Mouse (Mus musculus) ovary, postnatal 14 days (tissue): ENCODE data around the gene Cenpw.
A peak's percentile ranks its signal among the peaks of the same experiment; 100 is the strongest.

Source experiments
- DNase-seq: peaks from one replicate; pipeline ENCODE4 v3.0.0; 2022; ENCODE audit warnings: low spot score

Cenpw gene

DNA sequence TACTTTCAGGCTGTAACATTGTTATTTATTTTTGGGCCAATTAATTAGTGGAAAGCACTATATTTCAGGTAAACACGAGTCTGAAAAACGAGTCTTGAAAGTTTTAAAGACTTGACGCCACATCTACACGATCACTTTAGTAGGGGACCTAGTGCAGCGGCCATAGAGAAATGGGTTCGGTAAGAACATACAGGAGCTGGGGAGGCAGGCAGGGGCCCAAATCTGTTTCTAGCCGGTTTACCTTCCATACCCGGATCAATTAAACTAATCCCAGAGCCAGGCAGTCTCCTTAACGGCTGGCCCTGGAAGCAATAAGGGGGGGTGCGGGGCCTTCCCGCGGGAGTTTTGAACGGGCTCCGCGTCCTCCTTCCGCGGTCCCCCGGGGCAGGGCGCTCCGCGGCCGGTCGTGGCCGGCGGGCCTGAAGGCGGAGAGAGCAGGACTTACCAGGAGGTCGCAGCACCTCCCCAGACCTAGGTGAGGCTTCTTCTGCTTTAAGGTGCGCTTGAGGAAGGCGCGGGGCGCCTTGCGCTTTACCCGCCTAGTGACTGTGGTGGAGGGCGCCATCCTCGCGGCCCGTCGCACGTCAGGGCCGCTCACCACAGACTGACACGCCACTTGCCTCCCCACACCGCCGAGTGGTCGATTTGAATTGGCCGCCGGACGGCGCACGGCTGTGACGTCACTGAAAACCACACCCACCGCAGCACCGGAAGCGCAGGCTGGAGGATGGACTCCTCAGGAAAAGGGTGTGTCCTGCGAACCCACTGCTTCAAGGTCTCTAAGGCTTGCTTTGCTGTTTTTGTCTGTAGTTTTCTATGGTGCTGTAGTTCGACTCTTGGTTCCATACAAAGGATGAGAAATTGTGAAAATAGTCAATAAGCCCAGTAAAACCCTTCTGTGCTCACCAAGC, at the start of gene Cenpw:
TSS of gene Cenpw (minus strand) at position 645 of the 911 bp plus-strand sequence.
- peak; percentile 91 for DNase-seq

DNA sequence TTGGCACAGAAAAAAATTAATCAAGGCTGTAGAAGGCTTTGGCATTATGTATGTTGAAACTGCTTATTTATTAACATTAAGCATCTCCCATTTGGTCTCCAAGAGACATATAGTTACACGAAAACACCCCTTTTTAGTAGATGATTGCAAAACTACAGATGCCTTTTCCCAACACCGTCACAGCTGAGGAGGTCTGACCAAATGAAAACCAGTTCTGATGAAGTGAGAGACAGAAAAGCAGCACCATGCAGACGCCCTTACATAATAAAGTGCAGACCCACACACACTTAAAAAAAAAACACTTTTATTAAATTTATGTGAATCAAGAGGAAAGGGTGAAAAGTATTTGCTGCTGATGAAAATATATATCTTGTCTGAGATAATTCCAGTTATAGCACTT, 49.3 kb upstream of the Cenpw start:
- no peak for DNase-seq

DNA sequence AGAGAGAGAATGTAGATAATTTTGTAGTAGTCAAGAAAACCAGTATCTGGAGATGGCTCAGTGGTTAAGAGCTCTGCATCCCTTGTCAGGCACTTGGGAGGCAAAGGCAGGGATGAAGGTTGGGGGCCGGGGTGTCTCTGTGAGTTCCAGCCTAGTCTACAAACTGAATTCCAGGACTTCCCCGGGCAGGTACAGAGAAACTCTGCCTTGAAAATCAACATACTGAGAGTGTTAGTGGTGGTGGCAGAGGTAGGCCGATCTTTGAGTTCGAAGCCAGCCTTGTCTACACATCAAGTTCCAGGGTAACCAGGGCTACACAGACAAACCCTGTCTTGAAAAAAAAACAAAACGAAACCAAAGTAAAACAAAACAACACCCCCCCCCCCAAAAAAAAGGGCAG, 859 bp downstream of the Cenpw start:
- DNase-seq: no peak

DNA sequence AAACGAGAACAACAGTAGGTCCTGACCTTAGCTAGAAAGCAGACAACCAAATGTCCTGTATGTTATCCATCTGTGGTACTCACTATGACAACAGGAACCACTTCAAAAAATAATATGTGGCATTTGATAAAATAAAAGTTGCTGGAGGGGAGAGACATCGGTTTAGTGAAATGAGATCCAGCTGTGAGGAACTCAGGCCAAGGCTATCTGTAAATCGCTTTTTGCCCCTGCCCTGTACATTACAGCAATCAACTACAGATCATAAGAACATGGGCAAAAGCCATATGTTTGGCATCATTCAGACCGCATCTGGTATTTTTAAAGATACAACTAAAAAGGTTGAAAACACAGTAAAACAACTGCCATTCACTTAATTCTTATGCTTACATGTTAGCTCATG, 32.7 kb downstream of the Cenpw start:
- no peak for DNase-seq
